Mouse (Mus musculus) intestine, embryonic 14.5 days (tissue): Measurements from ENCODE around the gene Trim2. TPM values are rescaled to one million over a fixed set of nuclear protein-coding genes. Genes with fewer than 3 reads are reported as not detected.

Experiments
- ATAC-seq: fragments of 200-750 bp; cut with Nextera tagmentation; replicated peaks from 2 replicates; pipeline ENCODE4 v1.8.0; 2017; ENCODE audit warnings: low read depth, moderate number of reproducible peaks, moderate TSS enrichment, moderate library complexity; ENCODE audit not compliant: low FRiP score, low TSS enrichment
- DNase-seq: peaks from one replicate; pipeline ENCODE4 v3.0.0-alpha.2; 2018; ENCODE audit warnings: low spot score
- H3K27ac ChIP-seq: fragments of 300-500 bp; sonication (generic); 2 replicates; pipeline ENCODE4 v1.5.1; 2014; ENCODE audit warnings: low read depth, mild to moderate bottlenecking, control low read depth
- H3K27me3 ChIP-seq: fragments of 300-500 bp; sonication (generic); replicated peaks from 2 replicates; pipeline ENCODE4 v1.6.1; 2014; ENCODE audit warnings: low read length, control low read depth; ENCODE audit not compliant: control insufficient read depth, insufficient read depth
- H3K36me3 ChIP-seq: fragments of 300-500 bp; sonication (generic); 2 replicates; pipeline ENCODE4 v1.6.1; 2014; ENCODE audit warnings: low read length, control low read depth; ENCODE audit not compliant: control insufficient read depth, insufficient read depth
- H3K4me1 ChIP-seq: fragments of 300-500 bp; sonication (generic); replicated peaks from 2 replicates; pipeline ENCODE4 v1.6.1; 2014; ENCODE audit warnings: low read length, control low read depth, mixed read lengths; ENCODE audit not compliant: control insufficient read depth, insufficient read depth
- H3K4me2 ChIP-seq: fragments of 300-500 bp; sonication (generic); 2 replicates; pipeline ENCODE4 v1.6.1; 2014; ENCODE audit warnings: low read length
- H3K4me3 ChIP-seq: fragments of 300-500 bp; sonication (generic); 2 replicates; pipeline ENCODE4 v1.5.1; 2014; ENCODE audit warnings: low read depth, low read length, control low read depth, mixed read lengths
- H3K9ac ChIP-seq: fragments of 300-500 bp; sonication (generic); 2 replicates; pipeline ENCODE4 v1.6.1; 2014; ENCODE audit warnings: mild to moderate bottlenecking, low read length
- H3K9me3 ChIP-seq: fragments of 300-500 bp; sonication (generic); 2 replicates; pipeline ENCODE4 v1.6.1; 2016; ENCODE audit warnings: low read length, control low read depth; ENCODE audit not compliant: control insufficient read depth
- WGBS: fragments of 180-500 bp; shearing (Covaris S2); extraction: QIAGEN DNeasy Blood & Tissue Kit; methylation state at CpG from one replicate; pipeline ENCODE4 v1.1.7; 2014; 5-methylcytosine and 5-hydroxymethylcytosine counted together
- polyA plus RNA-seq: library from polyadenylated mRNA; unstranded; fragments of >200 nt; fragmentation: Nextera tagmentation; extraction: Ambion mirVana; gene quantifications from 2 replicates; pipeline ENCODE4 v1.2.1, GENCODE M21; 2014

The Trim2 gene
- polyA plus RNA-seq, 1 experiment from 2014 or later = 58.1 TPM

DNA sequence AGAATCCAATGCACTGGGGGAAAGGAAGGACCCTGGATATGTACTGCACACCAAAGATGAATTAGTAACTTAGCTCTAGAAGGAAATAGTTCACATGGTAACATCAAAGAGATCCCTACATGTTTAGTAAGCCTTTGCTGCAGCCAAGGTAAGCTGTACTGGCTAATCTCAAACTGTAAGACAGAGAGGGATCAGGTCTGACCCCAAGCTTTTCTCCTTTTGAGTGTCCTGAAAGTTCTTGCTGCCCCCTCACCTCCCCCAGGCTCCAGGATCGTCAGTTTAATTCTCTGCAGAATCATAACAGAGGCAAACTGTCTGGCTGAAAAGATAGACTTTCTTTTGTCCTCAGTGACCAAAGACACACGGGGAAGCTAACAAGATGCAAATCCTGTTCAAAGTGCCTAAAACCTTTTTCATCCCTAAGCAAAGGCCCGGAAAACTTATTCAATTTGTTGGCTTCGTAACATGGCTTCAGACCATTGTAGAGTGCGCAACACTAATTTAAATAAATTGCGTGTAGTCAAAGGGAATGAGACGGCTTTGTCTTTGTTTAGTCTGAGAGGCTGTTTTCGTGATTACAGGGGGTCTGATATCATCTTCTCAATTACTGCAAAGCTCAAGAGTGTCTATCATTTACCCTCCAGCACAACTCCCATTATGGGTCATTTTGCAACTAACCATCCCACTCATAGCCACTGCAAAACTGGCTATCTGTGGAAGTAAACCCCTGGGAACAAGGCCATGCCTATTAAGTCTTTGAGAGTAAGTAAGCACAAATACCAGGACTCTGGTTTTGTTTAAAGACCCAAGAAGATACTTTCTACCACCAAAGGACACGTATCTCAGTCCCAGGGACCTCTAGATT, 52.8 kb downstream of the Trim2 start:
- H3K36me3 ChIP-seq = no peaks in the 10 kb centered on the region
- H3K4me3 ChIP-seq = no peak overlapping the region
- DNase-seq (no peak), ATAC-seq (no peak)
- H3K9me3 ChIP-seq = no peaks in the 10 kb centered on the region
- H3K27me3 ChIP-seq = no peaks in the 10 kb centered on the region
- no peak overlapping the region for H3K4me2 ChIP-seq
- WGBS = 66% methylated on average over 9 of the region's 9 CpGs
- H3K27ac ChIP-seq = peak overlapping the region; percentile 51
- H3K4me1 ChIP-seq = peaks cover 17% of the 10 kb centered on the region
- no peak overlapping the region for H3K9ac ChIP-seq

- no peak overlapping the region for H3K27ac ChIP-seq
- WGBS = 66% methylated on average over 11 of the region's 11 CpGs
- ATAC-seq = no peak
- H3K9me3 ChIP-seq = no peaks in the 10 kb centered on the region
- H3K9ac ChIP-seq = no peak overlapping the region
- H3K4me3 ChIP-seq = no peak overlapping the region
- no peak for DNase-seq
- no peaks in the 10 kb centered on the region for H3K27me3 ChIP-seq
- peaks cover 13% of the 10 kb centered on the region for H3K4me1 ChIP-seq
- no peak overlapping the region for H3K4me2 ChIP-seq
- no peaks in the 10 kb centered on the region for H3K36me3 ChIP-seq
Measured at GRCm38 (mm10) chr3:84252776-84253654, 53.7 kb downstream of the Trim2 start.

DNA sequence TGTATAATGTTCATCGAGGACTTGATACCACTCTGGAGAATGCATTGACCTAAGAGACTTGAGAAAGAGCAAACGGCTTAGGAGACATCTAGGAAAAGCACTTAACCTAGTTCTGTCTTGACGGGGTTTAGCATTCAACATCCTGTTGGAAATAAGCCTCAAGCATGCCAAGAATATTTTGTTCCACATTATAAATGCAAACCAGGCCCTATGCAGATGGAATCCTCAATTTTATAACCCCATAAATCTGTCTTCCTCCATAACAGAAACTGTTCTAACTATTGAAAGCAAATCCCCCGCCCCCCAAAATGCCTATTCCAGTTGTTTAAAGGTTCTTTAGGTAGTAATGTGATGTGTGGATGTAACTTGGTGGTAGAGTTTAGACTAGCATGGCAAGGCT, 55.0 kb downstream of the Trim2 start:
- H3K4me3 ChIP-seq = no peak overlapping the region
- WGBS = 65% methylated on average over 4 of the region's 4 CpGs
- no peak for DNase-seq

DNA sequence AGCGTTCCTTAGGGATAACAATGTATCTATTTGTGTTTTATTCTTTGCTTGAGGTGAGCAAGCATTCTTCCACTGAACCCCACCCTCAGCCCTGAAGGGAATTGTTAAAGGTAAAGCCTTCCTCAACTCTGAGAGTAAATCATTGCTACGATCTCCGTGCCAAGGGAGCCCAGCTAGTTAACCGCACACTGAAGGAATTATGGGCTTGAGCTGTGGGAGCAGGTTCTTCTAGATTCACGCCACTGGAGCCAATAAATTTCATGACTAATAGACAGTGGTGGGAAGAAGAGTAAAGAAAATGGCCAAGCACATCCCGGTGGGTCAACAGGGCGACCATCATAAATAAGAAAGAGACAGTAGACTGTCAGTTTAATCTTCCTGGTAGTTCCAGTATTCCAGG, 56.4 kb downstream of the Trim2 start:
- no peak overlapping the region for H3K4me2 ChIP-seq
- no peak overlapping the region for H3K27ac ChIP-seq
- H3K4me1 ChIP-seq = peaks cover 16% of the 10 kb centered on the region; the same call in 1 of the 2 replicates
- DNase-seq = no peak
- H3K27me3 ChIP-seq = no peaks in the 10 kb centered on the region
- no peak overlapping the region for H3K4me3 ChIP-seq
- H3K36me3 ChIP-seq = no peaks in the 10 kb centered on the region; the same call in 1 of the 2 replicates
- H3K9ac ChIP-seq = no peak overlapping the region
- ATAC-seq = no peak
- WGBS = 69% methylated on average over 7 of the region's 7 CpGs
- H3K9me3 ChIP-seq = no peaks in the 10 kb centered on the region

More for the DNA sequence above, 55.0 kb downstream of the Trim2 start:
- Histone ChIP-seq H3K4me1 (peaks cover 16% of the 10 kb centered on the region; the same call in 1 of the 2 replicates), H3K27ac (no peak overlapping the region), H3K4me2 (no peak overlapping the region), H3K9me3 (no peaks in the 10 kb centered on the region), H3K36me3 (no peaks in the 10 kb centered on the region), H3K27me3 (no peaks in the 10 kb centered on the region), H3K9ac (no peak overlapping the region)
- ATAC-seq = no peak

GRCm38 (mm10) chr3:84247789-84248188, 58.9 kb downstream of the Trim2 start:
- 38% methylated on average over 8 of the region's 8 CpGs for WGBS
- no peaks in the 10 kb centered on the region; the same call in 1 of the 2 replicates for H3K36me3 ChIP-seq
- DNase-seq = no peak
- H3K4me1 ChIP-seq = peaks cover 5% of the 10 kb centered on the region; the same call in 1 of the 2 replicates
- H3K9me3 ChIP-seq = no peaks in the 10 kb centered on the region
- no peak overlapping the region for H3K4me2 ChIP-seq
- H3K4me3 ChIP-seq = no peak overlapping the region
- H3K9ac ChIP-seq = no peak overlapping the region
- H3K27me3 ChIP-seq = no peaks in the 10 kb centered on the region
- no peak for ATAC-seq
- H3K27ac ChIP-seq = no peak overlapping the region

DNA sequence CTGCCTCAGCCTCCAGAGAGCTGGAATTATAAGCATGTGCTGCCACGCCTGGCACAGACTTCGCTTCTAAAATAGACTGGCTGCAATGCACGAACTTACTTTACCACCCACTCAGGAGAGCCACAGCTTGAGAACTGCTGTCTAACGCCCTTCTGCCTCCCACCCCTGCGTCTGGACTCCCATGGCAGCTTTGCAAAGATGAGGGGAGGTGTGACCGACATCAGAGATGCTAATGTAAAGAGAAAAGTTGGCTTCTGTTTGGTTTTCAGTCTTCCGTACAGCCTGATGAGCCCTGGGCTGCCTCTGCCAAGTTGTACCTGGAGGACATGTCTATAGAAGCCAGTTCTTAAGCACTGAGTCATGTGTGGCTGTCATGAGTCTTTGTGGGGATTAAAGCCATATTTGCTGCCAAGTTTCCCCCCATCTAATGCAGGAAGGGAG, 60.2 kb downstream of the Trim2 start:
- H3K36me3 ChIP-seq = no peaks in the 10 kb centered on the region; the same call in 1 of the 2 replicates
- WGBS = 84% methylated on average over 7 of the region's 7 CpGs

GRCm38 (mm10) chr3:84243116-84243515, 63.6 kb downstream of the Trim2 start:
- Histone ChIP-seq H3K9ac (no peak overlapping the region), H3K9me3 (no peaks in the 10 kb centered on the region), H3K4me2 (no peak overlapping the region), H3K27me3 (no peaks in the 10 kb centered on the region), H3K4me3 (no peak overlapping the region), H3K4me1 (peaks cover 4% of the 10 kb centered on the region; the same call in 1 of the 2 replicates), H3K27ac (no peak overlapping the region), H3K36me3 (no peaks in the 10 kb centered on the region; the same call in 1 of the 2 replicates)
- 84% methylated on average over 3 of the region's 3 CpGs for WGBS
- ATAC-seq (no peak), DNase-seq (no peak)

More for the DNA sequence above, 60.2 kb downstream of the Trim2 start:
- Histone ChIP-seq H3K4me2 (no peak overlapping the region), H3K9ac (no peak overlapping the region), H3K27me3 (no peaks in the 10 kb centered on the region), H3K27ac (no peak overlapping the region), H3K4me1 (peaks cover 5% of the 10 kb centered on the region; the same call in 1 of the 2 replicates), H3K4me3 (no peak overlapping the region), H3K9me3 (no peaks in the 10 kb centered on the region)
- ATAC-seq (no peak), DNase-seq (no peak)

DNA sequence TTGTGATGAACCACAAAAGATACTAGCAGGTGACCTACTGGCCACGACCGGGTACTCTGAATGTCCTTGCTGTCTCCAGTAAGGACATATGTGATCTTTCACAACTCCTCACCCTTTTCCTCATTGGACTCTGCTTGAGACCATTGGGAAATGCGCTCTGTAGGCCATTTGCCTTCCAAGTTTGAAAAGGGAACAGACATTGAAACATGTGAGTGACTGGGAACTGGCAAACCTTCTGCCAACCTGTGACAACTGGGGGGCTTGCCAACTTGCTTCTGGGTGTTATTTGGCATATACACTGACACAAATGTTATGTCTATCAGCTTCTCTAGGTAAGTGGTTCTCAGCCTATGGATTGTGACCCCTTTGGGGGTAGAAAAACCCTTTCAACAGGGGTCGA, 64.2 kb downstream of the Trim2 start:
- ATAC-seq (no peak), DNase-seq (no peak)
- no peak overlapping the region for H3K4me3 ChIP-seq
- H3K27ac ChIP-seq = no peak overlapping the region
- no peaks in the 10 kb centered on the region for H3K27me3 ChIP-seq
- no peak overlapping the region for H3K4me2 ChIP-seq
- H3K36me3 ChIP-seq = no peaks in the 10 kb centered on the region; the same call in 1 of the 2 replicates
- 88% methylated on average over 4 of the region's 4 CpGs for WGBS
- H3K9me3 ChIP-seq = no peaks in the 10 kb centered on the region
- no peaks in the 10 kb centered on the region for H3K4me1 ChIP-seq
- H3K9ac ChIP-seq = no peak overlapping the region
